11 mouse cellular contexts compared by ENCODE assay signal in genomic region chr9:63761367-63762094, GRCm38 (mm10). TPM values are rescaled to one million over a fixed set of nuclear protein-coding genes. Genes with fewer than 3 reads are reported as not detected.
DNase-seq lines count a peak whose midpoint lies in the region; ATAC-seq and TF ChIP-seq lines count a peak whose summit lies in the region.
"Had no signal": no experiment of that assay in that cellular context is flagged by ENCODE, and none has a peak within 500 bp of the region (broad histone marks: within the 10 kb centered on the region; RNA-seq: fewer than 3 reads in every experiment).

No protein-coding gene starts in this region.

- no peak for ATAC-seq in monocyte, adult 5-6 weeks (replicated peaks; ENCODE audit: insufficient number of reproducible peaks, low FRiP score, low TSS enrichment, poor library complexity, severe bottlenecking)
- ATAC-seq: midbrain, embryonic 16.5 days had no signal

- TF ChIP-seq CTCF in C2C12 (IDR thresholded peaks at IDR 0.05; ENCODE audit: control insufficient read depth, insufficient read depth, insufficient read length) (no peak), E14TG2a.4 (conservative IDR thresholded peaks at IDR 0.05; ENCODE audit: low read length) (peak; percentile 77)

- H3K79me3 ChIP-seq in C2C12 (ENCODE audit: low read depth) = peaks cover 3% of the 10 kb centered on the region

- H3K4me3 ChIP-seq in C2C12 (ENCODE audit: insufficient read depth, poor library complexity, severe bottlenecking) (no peak overlapping the region), E14TG2a.4 (replicated peaks; ENCODE audit: low read length) (no peak overlapping the region)
- H3K4me3 ChIP-seq: hindbrain, embryonic 10.5 days; kidney, embryonic 15.5 days had no signal

- H3K9me3 ChIP-seq in E14TG2a.4 (ENCODE audit: low read length) = peaks cover 5% of the 10 kb centered on the region

- intact Hi-C loops in left cerebral cortex, postnatal 25 days (cut with DNase I) = no loop called here
- intact Hi-C loops in left cerebral cortex, postnatal 14 days (cut with DNase I) = no loop called here

- no peaks in the 10 kb centered on the region for H3K27me3 ChIP-seq in C2C12 (ENCODE audit: control insufficient read depth, insufficient read depth, insufficient read length)
- H3K27me3 ChIP-seq in E14TG2a.4 (ENCODE audit: insufficient read depth, low read length) = peaks cover 25% of the 10 kb centered on the region
- H3K27me3 ChIP-seq: kidney, embryonic 15.5 days had no signal

- H3ac ChIP-seq in C2C12 (ENCODE audit: control insufficient read depth, insufficient read length, low read depth) = no peak overlapping the region

- H3K4me1 ChIP-seq in E14TG2a.4 (replicated peaks; ENCODE audit: low read depth, low read length) = peaks cover 27% of the 10 kb centered on the region

- H3K36me3 ChIP-seq in C2C12 (ENCODE audit: control insufficient read depth, insufficient read depth) = no peaks in the 10 kb centered on the region
- no peaks in the 10 kb centered on the region for H3K36me3 ChIP-seq in E14TG2a.4 (ENCODE audit: insufficient read depth, low read length)
- H3K36me3 ChIP-seq: hindbrain, embryonic 10.5 days; kidney, embryonic 15.5 days had no signal

- H3K79me2 ChIP-seq in C2C12 (ENCODE audit: control insufficient read depth, insufficient read depth) = peaks cover 6% of the 10 kb centered on the region

- peak; percentile 2 to 59 for DNase-seq in left cerebral cortex, postnatal 25 days (ENCODE audit: low spot score in 2 of 2)
- no peak for DNase-seq in left cerebral cortex, postnatal 14 days (ENCODE audit: low spot score in 2 of 2)
- peak; percentile 58 for DNase-seq in induced T-regulatory cell, adult 2 months (ENCODE audit: low read depth)
- no peak for DNase-seq in urinary bladder, postnatal 25 days (ENCODE audit: low spot score)
- DNase-seq: lung, postnatal 10 days had no signal

TF ChIP-seq in C2C12, 6 proteins besides CTCF, POLR2A, EP300 and RAD21:
- TF ChIP-seq CEBPB (IDR thresholded peaks at IDR 0.05; ENCODE audit: low read depth) (no peak), MYOD1 (IDR thresholded peaks at IDR 0.05; ENCODE audit: control insufficient read depth, insufficient read length, low read depth) (peak; percentile 44), MAX (IDR thresholded peaks at IDR 0.05) (no peak), FOSL1 (IDR thresholded peaks at IDR 0.05; ENCODE audit: insufficient read depth, low read length, poor library complexity, severe bottlenecking) (no peak), USF1 (IDR thresholded peaks at IDR 0.05; ENCODE audit: low read depth) (no peak), MYOG (IDR thresholded peaks at IDR 0.05; ENCODE audit: control insufficient read depth, extremely low read depth, insufficient read length) (no peak)

RNA-seq across cellular contexts. Expression of gene Smad3, which starts 3.7 kb away (rescaled TPM):
- 10 to 100 TPM; 55.3 to 67.5 TPM for total RNA-seq in left cerebral cortex, postnatal 25 days (2021)
- total RNA-seq in left cerebral cortex, postnatal 14 days (2021) = 10 to 100 TPM; 36.9 to 38.3 TPM
- 6.3 TPM for polyA plus RNA-seq in C2C12 (2012; fragmentation: generic; extraction: Trizol)
- total RNA-seq in monocyte, adult 5-6 weeks (2017) = 52.0 to 121 TPM (median 56.1 TPM) in 3 replicates

Comparison
In these comparisons a context has a peak if more than half of its experiments do, and no peak if none do; other contexts are left out.
1. DNase-seq: peak in left cerebral cortex, postnatal 25 days (2 of 2) and induced T-regulatory cell, adult 2 months (single experiment); none in left cerebral cortex, postnatal 14 days (0 of 2) and urinary bladder, postnatal 25 days (single experiment).